Mouse (Mus musculus) G1E-ER4 (cell line): Measurements from ENCODE around the gene Itih1. TPM values are rescaled to one million over a fixed set of nuclear protein-coding genes. Genes with fewer than 3 reads are reported as not detected.

Source experiments
- GATA1 ChIP-seq: IDR thresholded peaks from one replicate; pipeline ENCODE4 v1.8.0; 2012; ENCODE audit warnings: low read length, inconsistent platforms
- polyA plus RNA-seq: library from polyadenylated mRNA; stranded (reverse); fragments of >175 nt; gene quantifications from 2 replicates; pipeline ENCODE4 v1.2.3, GENCODE M21; 2012

The Itih1 gene
- polyA plus RNA-seq: not detected in 2 replicates

GRCm38 (mm10) chr14:30943038-30943437 lies at the start of gene Itih1:
TSS of gene Itih1 (minus strand) at chr14:30943289.
- no peak for TF ChIP-seq GATA1

GRCm38 (mm10) chr14:30976222-30976621 lies 33.1 kb upstream of the Itih1 start:
- TF ChIP-seq GATA1: no peak

- no peak for TF ChIP-seq GATA1
Observed at GRCm38 (mm10) chr14:30974204-30974603, 31.1 kb upstream of the Itih1 start.

GRCm38 (mm10) chr14:30960366-30960765 lies 17.3 kb upstream of the Itih1 start:
- no peak for TF ChIP-seq GATA1

- TF ChIP-seq GATA1: no peak
Observed at GRCm38 (mm10) chr14:30959031-30959430, 15.9 kb upstream of the Itih1 start.

GRCm38 (mm10) chr14:30958517-30958916 lies 15.4 kb upstream of the Itih1 start:
- no peak for TF ChIP-seq GATA1

GRCm38 (mm10) chr14:30951154-30951825 lies 8.2 kb upstream of the Itih1 start, which contains the start of gene Nek4:
TSS of gene Nek4 (plus strand) at chr14:30951377.
- no peak for TF ChIP-seq GATA1

GRCm38 (mm10) chr14:30949986-30950385 lies 6.9 kb upstream of the Itih1 start:
- no peak for TF ChIP-seq GATA1

- no peak for TF ChIP-seq GATA1
Observed at GRCm38 (mm10) chr14:30944745-30945144, 1.7 kb upstream of the Itih1 start.

GRCm38 (mm10) chr14:30943860-30944674 lies 978 bp upstream of the Itih1 start:
- no peak for TF ChIP-seq GATA1

GRCm38 (mm10) chr14:30942254-30942653 lies 835 bp downstream of the Itih1 start:
- TF ChIP-seq GATA1: no peak

- no peak for TF ChIP-seq GATA1
Observed at GRCm38 (mm10) chr14:30933351-30933750, 9.7 kb downstream of the Itih1 start.

- TF ChIP-seq GATA1: no peak
Observed at GRCm38 (mm10) chr14:30930386-30930785, 12.7 kb downstream of the Itih1 start.

- no peak for TF ChIP-seq GATA1
Observed at GRCm38 (mm10) chr14:30925492-30925891, 17.6 kb downstream of the Itih1 start.

GRCm38 (mm10) chr14:30923375-30924105 lies 19.5 kb downstream of the Itih1 start, which contains the start of gene Itih3:
TSS of gene Itih3 (minus strand) at chr14:30923760.
- TF ChIP-seq GATA1: no peak
